Mouse (Mus musculus): ENCODE measurements around the gene 1700017B05Rik.
A peak's percentile ranks its signal among the peaks of the same experiment; 100 is the strongest.

DNA sequence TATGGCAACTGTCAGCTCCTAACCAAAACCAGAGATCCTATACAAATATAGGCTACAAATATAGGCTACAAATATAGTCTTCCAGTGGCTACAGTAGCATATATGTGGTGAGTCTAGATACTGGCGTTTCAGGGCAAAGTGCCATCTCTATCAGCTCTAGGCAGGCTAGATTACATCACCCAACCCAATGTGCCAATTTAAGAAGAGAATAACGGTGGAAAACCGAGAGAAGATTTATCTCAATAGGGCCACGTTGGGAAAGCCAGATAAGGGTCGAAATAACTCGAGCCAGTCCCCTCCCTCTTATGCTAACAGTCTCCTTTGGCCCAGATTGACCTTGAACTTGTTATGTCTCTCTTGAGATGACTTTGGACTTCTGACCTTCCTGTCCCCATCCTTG, 29.3 kb downstream of the 1700017B05Rik start:
- TF ChIP-seq CTCF (IDR thresholded peaks at IDR 0.05; ENCODE audit: low read depth), result no peak
- TF ChIP-seq EP300 (IDR thresholded peaks at IDR 0.05; ENCODE audit: low read depth), result peak; percentile 97
